Mouse (Mus musculus) embryonic facial prominence, embryonic 11.5 days (tissue): ENCODE measurements around the gene Ctps. TPM values are rescaled to one million over a fixed set of nuclear protein-coding genes. Genes with fewer than 3 reads are reported as not detected.

ENCODE experiments used
- ATAC-seq: fragments of 200-750 bp; cut with Nextera tagmentation; replicated peaks from 2 replicates; pipeline ENCODE4 v1.8.0; 2017; ENCODE audit warnings: low read depth; ENCODE audit not compliant: insufficient number of reproducible peaks, low FRiP score, low TSS enrichment
- DNase-seq: peaks from one replicate; pipeline ENCODE4 v3.0.0-alpha.2; 2015; ENCODE audit warnings: low spot score
- H3K27ac ChIP-seq: fragments of 300-500 bp; sonication (generic); replicated peaks from 2 replicates; pipeline ENCODE4 v1.5.1; 2014; ENCODE audit warnings: mild to moderate bottlenecking, low read depth, low read length, control low read depth
- H3K27me3 ChIP-seq: fragments of 300-500 bp; sonication (generic); 2 replicates; pipeline ENCODE4 v1.6.1; 2014; ENCODE audit warnings: mild to moderate bottlenecking, low read length, moderate library complexity, mixed read lengths; ENCODE audit not compliant: control insufficient read depth, insufficient read depth
- H3K36me3 ChIP-seq: fragments of 300-500 bp; sonication (generic); replicated peaks from 2 replicates; pipeline ENCODE4 v1.6.1; 2014; ENCODE audit warnings: low read depth, mild to moderate bottlenecking, low read length, moderate library complexity, mixed read lengths; ENCODE audit not compliant: control insufficient read depth, insufficient read depth
- H3K4me1 ChIP-seq: fragments of 300-500 bp; sonication (generic); 2 replicates; pipeline ENCODE4 v1.6.1; 2014; ENCODE audit warnings: low read length, mixed read lengths; ENCODE audit not compliant: control insufficient read depth, insufficient read depth
- H3K4me2 ChIP-seq: fragments of 300-500 bp; sonication (generic); 2 replicates; pipeline ENCODE4 v1.6.1; 2014; ENCODE audit warnings: low read depth, mild to moderate bottlenecking, control low read depth, low read length, moderate library complexity
- H3K4me3 ChIP-seq: fragments of 300-500 bp; sonication (generic); 2 replicates; pipeline ENCODE4 v1.5.1; 2014; ENCODE audit warnings: low read depth, low read length, control low read depth
- H3K9ac ChIP-seq: fragments of 300-500 bp; sonication (generic); replicated peaks from 2 replicates; pipeline ENCODE4 v1.6.1; 2014; ENCODE audit warnings: mild to moderate bottlenecking, control low read depth, low read length
- H3K9me3 ChIP-seq: fragments of 300-500 bp; sonication (generic); replicated peaks from 2 replicates; pipeline ENCODE4 v1.6.1; 2016; ENCODE audit warnings: mild to moderate bottlenecking, low read length, inconsistent platforms, mixed read lengths; ENCODE audit not compliant: control insufficient read depth
- WGBS: fragments of 180-500 bp; shearing (Covaris S2); extraction: QIAGEN DNeasy Blood & Tissue Kit; methylation state at CpG from one replicate; pipeline ENCODE4 v1.1.7; 2014; 5-methylcytosine and 5-hydroxymethylcytosine counted together
- polyA plus RNA-seq: library from polyadenylated mRNA; unstranded; fragments of >200 nt; fragmentation: Nextera tagmentation; extraction: Ambion mirVana; gene quantifications from 2 replicates; pipeline ENCODE4 v1.2.1, GENCODE M21; 2014

The Ctps gene
- 143 and 145 TPM in 2 replicates for polyA plus RNA-seq

- Histone ChIP-seq H3K36me3 (no peaks in the 10 kb centered on the region; the same call in 1 of the 2 replicates), H3K4me1 (no peaks in the 10 kb centered on the region), H3K4me3 (peak within 1 kb of the TSS; percentile 80), H3K9me3 (no peaks in the 10 kb centered on the region), H3K9ac (peak within 1 kb of the TSS; percentile 92), H3K27me3 (no peaks in the 10 kb centered on the region), H3K27ac (peak within 1 kb of the TSS; percentile 88), H3K4me2 (peak within 1 kb of the TSS; percentile 78)
- DNase-seq (peak; percentile 94), ATAC-seq (peak; percentile 96)
- WGBS, result under 1% methylated on average over 96 of the region's 97 CpGs
These were observed at the start of gene Ctps for GRCm38 (mm10) chr4:120569486-120570437. Gene Ctps (minus strand): TSS chr4:120570276.

- H3K4me1 ChIP-seq, result no peaks in the 10 kb centered on the region
- ATAC-seq, result no peak
- DNase-seq, result no peak
- no peak overlapping the region for H3K4me2 ChIP-seq
- no peaks in the 10 kb centered on the region for H3K36me3 ChIP-seq
- no peaks in the 10 kb centered on the region for H3K9me3 ChIP-seq
- H3K27me3 ChIP-seq, result no peaks in the 10 kb centered on the region
- H3K4me3 ChIP-seq, result no peak overlapping the region
- 56% methylated on average over 13 of the region's 13 CpGs for WGBS
- no peak overlapping the region for H3K27ac ChIP-seq
- no peak overlapping the region for H3K9ac ChIP-seq
These were observed 46.3 kb upstream of the Ctps start for GRCm38 (mm10) chr4:120616199-120617025.

GRCm38 (mm10) chr4:120615528-120616081, 45.5 kb upstream of the Ctps start:
- no peak overlapping the region for H3K9ac ChIP-seq
- no peak overlapping the region for H3K4me3 ChIP-seq
- no peaks in the 10 kb centered on the region for H3K9me3 ChIP-seq
- DNase-seq (peak; percentile 33), ATAC-seq (peak; percentile 46; the same call in 1 of the 2 replicates)
- no peaks in the 10 kb centered on the region for H3K27me3 ChIP-seq
- no peak overlapping the region for H3K4me2 ChIP-seq
- no peaks in the 10 kb centered on the region for H3K36me3 ChIP-seq
- H3K4me1 ChIP-seq, result no peaks in the 10 kb centered on the region
- WGBS, result 27% methylated on average over 10 of the region's 10 CpGs
- no peak overlapping the region for H3K27ac ChIP-seq

GRCm38 (mm10) chr4:120614644-120615043, 44.6 kb upstream of the Ctps start:
- H3K27me3 ChIP-seq, result no peaks in the 10 kb centered on the region
- H3K4me3 ChIP-seq, result no peak overlapping the region
- ATAC-seq (no peak), DNase-seq (no peak)
- H3K9me3 ChIP-seq, result no peaks in the 10 kb centered on the region
- no peak overlapping the region for H3K9ac ChIP-seq
- H3K27ac ChIP-seq, result no peak overlapping the region
- no peaks in the 10 kb centered on the region for H3K36me3 ChIP-seq
- no peak overlapping the region for H3K4me2 ChIP-seq
- no peaks in the 10 kb centered on the region for H3K4me1 ChIP-seq
- 79% methylated on average over 9 of the region's 9 CpGs for WGBS

GRCm38 (mm10) chr4:120613691-120614329, 43.7 kb upstream of the Ctps start:
- Histone ChIP-seq H3K4me1 (no peaks in the 10 kb centered on the region), H3K9me3 (no peaks in the 10 kb centered on the region), H3K27me3 (no peaks in the 10 kb centered on the region), H3K4me3 (no peak overlapping the region), H3K36me3 (no peaks in the 10 kb centered on the region), H3K9ac (no peak overlapping the region), H3K27ac (no peak overlapping the region), H3K4me2 (no peak overlapping the region)
- no peak for ATAC-seq
- WGBS, result 51% methylated on average over 8 of the region's 8 CpGs
- peak; percentile 8 for DNase-seq

GRCm38 (mm10) chr4:120612304-120613080, 42.4 kb upstream of the Ctps start:
- Histone ChIP-seq H3K4me2 (no peak overlapping the region), H3K9me3 (no peaks in the 10 kb centered on the region), H3K4me3 (no peak overlapping the region), H3K27me3 (no peaks in the 10 kb centered on the region), H3K9ac (no peak overlapping the region), H3K4me1 (no peaks in the 10 kb centered on the region), H3K27ac (no peak overlapping the region), H3K36me3 (no peaks in the 10 kb centered on the region)
- DNase-seq (peak; percentile 21), ATAC-seq (no peak; the same call in 1 of the 2 replicates)
- WGBS, result 21% methylated on average over 9 of the region's 9 CpGs

GRCm38 (mm10) chr4:120611005-120611404, 40.9 kb upstream of the Ctps start:
- Histone ChIP-seq H3K9ac (no peak overlapping the region), H3K36me3 (no peaks in the 10 kb centered on the region), H3K4me3 (no peak overlapping the region), H3K9me3 (no peaks in the 10 kb centered on the region), H3K27me3 (no peaks in the 10 kb centered on the region), H3K27ac (no peak overlapping the region), H3K4me2 (no peak overlapping the region), H3K4me1 (no peaks in the 10 kb centered on the region)
- no peak for DNase-seq
- WGBS, result 76% methylated on average over 3 of the region's 3 CpGs
- no peak for ATAC-seq
